Mouse (Mus musculus) cerebellum, adult 2 months (tissue): ENCODE measurements around the gene Bmf.

Source experiments
- CTCF ChIP-seq: fragments of 200-500 bp; IDR thresholded peaks from 2 replicates; pipeline ENCODE4 v1.5.1; 2011; ENCODE audit warnings: low read depth, mild to moderate bottlenecking, control low read depth, low read length, moderate library complexity, borderline replicate concordance; ENCODE audit not compliant: insufficient read depth
- POLR2A ChIP-seq: fragments of 200-500 bp; IDR thresholded peaks from 2 replicates; pipeline ENCODE4 v1.6.1; 2011; ENCODE audit warnings: low read length, control low read depth, borderline replicate concordance; ENCODE audit not compliant: insufficient read depth

GRCm38 (mm10) chr2:118526545-118526944 lies 22.9 kb downstream of the Bmf start:
- TF ChIP-seq CTCF (no peak), POLR2A (no peak)
